Mouse (Mus musculus) lung, postnatal 0 days (tissue): Measurements from ENCODE around the gene Gpd2. TPM values are rescaled to one million over a fixed set of nuclear protein-coding genes. Genes with fewer than 3 reads are reported as not detected.

Experiments
- ATAC-seq: fragments of 200-750 bp; cut with Nextera tagmentation; 2 replicates; pipeline ENCODE4 v1.8.0; 2017; ENCODE audit warnings: moderate library complexity
- DNase-seq: peaks from one replicate; pipeline ENCODE4 v3.0.0-alpha.2; 2016; ENCODE audit warnings: low spot score
- H3K27ac ChIP-seq: fragments of 300-500 bp; sonication (generic); 2 replicates; pipeline ENCODE4 v1.5.1; 2014; ENCODE audit warnings: antibody characterized with exemption, mild to moderate bottlenecking, low read length, mixed read lengths
- H3K27me3 ChIP-seq: fragments of 300-500 bp; sonication (generic); replicated peaks from 2 replicates; pipeline ENCODE4 v1.6.1; 2014; ENCODE audit warnings: low read length, mixed read lengths; ENCODE audit not compliant: insufficient read depth
- H3K36me3 ChIP-seq: fragments of 300-500 bp; sonication (generic); 2 replicates; pipeline ENCODE4 v1.6.1; 2014; ENCODE audit warnings: low read length, mixed read lengths; ENCODE audit not compliant: insufficient read depth
- H3K4me1 ChIP-seq: fragments of 300-500 bp; sonication (generic); 2 replicates; pipeline ENCODE4 v1.6.1; 2014; ENCODE audit warnings: antibody characterized with exemption, low read depth, low read length, mixed read lengths; ENCODE audit not compliant: insufficient read depth
- H3K4me2 ChIP-seq: fragments of 300-500 bp; sonication (generic); replicated peaks from 2 replicates; pipeline ENCODE4 v1.6.1; 2014; ENCODE audit warnings: low read depth, mild to moderate bottlenecking, low read length, moderate library complexity, mixed read lengths
- H3K4me3 ChIP-seq: fragments of 300-500 bp; sonication (generic); 2 replicates; pipeline ENCODE4 v1.5.1; 2014; ENCODE audit warnings: low read depth, low read length
- H3K9ac ChIP-seq: fragments of 300-500 bp; sonication (generic); replicated peaks from 2 replicates; pipeline ENCODE4 v1.6.1; 2014; ENCODE audit warnings: low read depth, mild to moderate bottlenecking
- H3K9me3 ChIP-seq: fragments of 300-500 bp; sonication (generic); 2 replicates; pipeline ENCODE4 v1.6.1; 2016; ENCODE audit warnings: low read length, mixed read lengths
- CTCF ChIP-seq: IDR thresholded peaks from 2 replicates; pipeline ENCODE4 v1.5.1; 2016; ENCODE audit warnings: antibody characterized with exemption, mild to moderate bottlenecking
- EP300 ChIP-seq: IDR thresholded peaks from 2 replicates; pipeline ENCODE4 v1.6.1; 2016; ENCODE audit warnings: antibody characterized with exemption, mild to moderate bottlenecking, control low read depth
- WGBS: fragments of 180-500 bp; shearing (Covaris S2); extraction: QIAGEN DNeasy Blood & Tissue Kit; methylation state at CpG from one replicate; pipeline ENCODE4 v1.1.7; 2014; 5-methylcytosine and 5-hydroxymethylcytosine counted together
- polyA plus RNA-seq: library from polyadenylated mRNA; unstranded; fragments of >200 nt; fragmentation: Nextera tagmentation; extraction: Ambion mirVana; gene quantifications from 2 replicates; pipeline ENCODE4 v1.2.1, GENCODE M21; 2015

Gpd2 gene
- polyA plus RNA-seq, 1 experiment from 2014 or later, result 12.9 TPM

GRCm38 (mm10) chr2:57354848-57355247, 117.4 kb downstream of the Gpd2 start:
- H3K9ac ChIP-seq, result no peak overlapping the region
- ATAC-seq, result no peak
- H3K4me1 ChIP-seq, result 0 out of 2 replicates have a peak, but pooled peaks cover 5% of the 10 kb centered on the region
- H3K4me2 ChIP-seq, result no peak overlapping the region
- TF ChIP-seq CTCF (no peak), EP300 (no peak)
- no peak overlapping the region for H3K27ac ChIP-seq
- DNase-seq, result no peak
- WGBS, result 73% methylated on average over 3 of the region's 3 CpGs
- H3K27me3 ChIP-seq, result no peaks in the 10 kb centered on the region
- H3K36me3 ChIP-seq, result no peaks in the 10 kb centered on the region
- H3K9me3 ChIP-seq, result no peaks in the 10 kb centered on the region
- no peak overlapping the region for H3K4me3 ChIP-seq

- 79% methylated on average over 12 of the region's 12 CpGs for WGBS
- H3K36me3 ChIP-seq, result no peaks in the 10 kb centered on the region
Observed at GRCm38 (mm10) chr2:57356222-57356822, 118.9 kb downstream of the Gpd2 start.

GRCm38 (mm10) chr2:57362503-57362902, 125.1 kb downstream of the Gpd2 start:
- Histone ChIP-seq H3K9ac (no peak overlapping the region), H3K4me3 (no peak overlapping the region), H3K36me3 (no peaks in the 10 kb centered on the region), H3K27ac (no peak overlapping the region), H3K4me2 (no peak overlapping the region), H3K4me1 (no peaks in the 10 kb centered on the region), H3K9me3 (no peaks in the 10 kb centered on the region), H3K27me3 (no peaks in the 10 kb centered on the region)
- ATAC-seq (no peak), DNase-seq (no peak)
- WGBS, result 77% methylated on average over 3 of the region's 3 CpGs
- TF ChIP-seq EP300, result no peak
- TF ChIP-seq CTCF, result peak; percentile 46

More at GRCm38 (mm10) chr2:57356222-57356822, 118.9 kb downstream of the Gpd2 start:
- Histone ChIP-seq H3K4me3 (no peak overlapping the region), H3K4me1 (0 out of 2 replicates have a peak, but pooled peaks cover 5% of the 10 kb centered on the region), H3K9me3 (no peaks in the 10 kb centered on the region), H3K27me3 (no peaks in the 10 kb centered on the region), H3K9ac (no peak overlapping the region), H3K4me2 (no peak overlapping the region), H3K27ac (no peak overlapping the region)
- TF ChIP-seq EP300 (no peak), CTCF (no peak)
- no peak for ATAC-seq
- DNase-seq, result no peak

- no peak overlapping the region for H3K4me3 ChIP-seq
- H3K36me3 ChIP-seq, result no peaks in the 10 kb centered on the region
- H3K27me3 ChIP-seq, result no peaks in the 10 kb centered on the region
- H3K27ac ChIP-seq, result no peak overlapping the region
- WGBS, result 53% methylated on average over 4 of the region's 4 CpGs
- peak; percentile 30 for DNase-seq
- H3K4me1 ChIP-seq, result no peaks in the 10 kb centered on the region
- H3K9ac ChIP-seq, result no peak overlapping the region
- no peak for ATAC-seq
- no peaks in the 10 kb centered on the region for H3K9me3 ChIP-seq
- TF ChIP-seq EP300 (no peak), CTCF (peak; percentile 50)
- H3K4me2 ChIP-seq, result no peak overlapping the region
Observed at GRCm38 (mm10) chr2:57374647-57375046, 137.2 kb downstream of the Gpd2 start.

- DNase-seq (no peak), ATAC-seq (no peak)
- TF ChIP-seq EP300 (no peak), CTCF (no peak)
- no peak overlapping the region for H3K4me2 ChIP-seq
- no peaks in the 10 kb centered on the region for H3K27me3 ChIP-seq
- no peaks in the 10 kb centered on the region for H3K4me1 ChIP-seq
- no peak overlapping the region for H3K27ac ChIP-seq
- H3K9me3 ChIP-seq, result no peaks in the 10 kb centered on the region
- WGBS, result 88% methylated on average over 7 of the region's 7 CpGs
- H3K9ac ChIP-seq, result no peak overlapping the region
- H3K4me3 ChIP-seq, result no peak overlapping the region
- no peaks in the 10 kb centered on the region for H3K36me3 ChIP-seq
Observed at GRCm38 (mm10) chr2:57375138-57375837, 137.9 kb downstream of the Gpd2 start.

GRCm38 (mm10) chr2:57378147-57378889, 140.9 kb downstream of the Gpd2 start:
- WGBS, result 28% methylated on average over 8 of the region's 8 CpGs
- no peak overlapping the region for H3K9ac ChIP-seq
- ATAC-seq, result no peak

More at GRCm38 (mm10) chr2:57378147-57378889, 140.9 kb downstream of the Gpd2 start:
- H3K27me3 ChIP-seq, result no peaks in the 10 kb centered on the region
- no peaks in the 10 kb centered on the region for H3K9me3 ChIP-seq
- TF ChIP-seq CTCF (no peak), EP300 (no peak)
- H3K4me1 ChIP-seq, result no peaks in the 10 kb centered on the region
- H3K27ac ChIP-seq, result no peak overlapping the region
- no peak overlapping the region for H3K4me2 ChIP-seq
- no peak for DNase-seq
- H3K4me3 ChIP-seq, result no peak overlapping the region
- H3K36me3 ChIP-seq, result no peaks in the 10 kb centered on the region
